Mouse (Mus musculus) MEL (cell line): ENCODE data around the gene Fas. TPM values are rescaled to one million over a fixed set of nuclear protein-coding genes. Genes with fewer than 3 reads are reported as not detected.

Experiments
- DNase-seq: peaks from one replicate; pipeline ENCODE4 v3.0.0; 2011; ENCODE audit warnings: low read depth, low spot score
- H3K27ac ChIP-seq: 2 replicates; pipeline ENCODE4 v1.5.1; 2012; ENCODE audit warnings: low read depth, mild to moderate bottlenecking, control low read depth, low read length, moderate library complexity; ENCODE audit not compliant: control insufficient read depth
- H3K27me3 ChIP-seq, 2 experiments: fragments of 150-350 bp in 1 of 2; sonication (generic) in 1 of 2; 2 replicates each; pipeline ENCODE4 v1.6.1; 2012; ENCODE audit warnings: low read length in 2 of 2, mild to moderate bottlenecking in 2 of 2, improper control_type of control experiment in 1 of 2, moderate library complexity in 1 of 2; ENCODE audit not compliant: insufficient read depth in 2 of 2, control insufficient read depth in 1 of 2
- H3K36me3 ChIP-seq, 2 experiments: 2 replicates each; pipeline ENCODE4 v1.6.1; 2012 to 2014; ENCODE audit warnings: low read length in 2 of 2, improper control_type of control experiment in 1 of 2, inconsistent platforms in 1 of 2, mild to moderate bottlenecking in 1 of 2; ENCODE audit not compliant: insufficient read depth in 2 of 2, control insufficient read depth in 1 of 2
- H3K4me1 ChIP-seq, 2 experiments: fragments of 150-350 bp in 1 of 2; sonication (generic) in 1 of 2; 2 replicates each; pipeline ENCODE4 v1.6.1; 2012; ENCODE audit warnings: low read length in 2 of 2, improper control_type of control experiment in 1 of 2, mild to moderate bottlenecking in 1 of 2; ENCODE audit not compliant: insufficient read depth in 2 of 2, control insufficient read depth in 1 of 2
- H3K4me3 ChIP-seq, 2 experiments: fragments of 150-350 bp in 1 of 2; sonication (generic) in 1 of 2; 2 replicates each; pipeline ENCODE4 v1.5.1; 2012; ENCODE audit warnings: low read depth in 2 of 2, low read length in 2 of 2, mild to moderate bottlenecking in 2 of 2, moderate library complexity in 2 of 2, control low read depth in 1 of 2, improper control_type of control experiment in 1 of 2; ENCODE audit not compliant: control insufficient read depth in 1 of 2, insufficient read depth in 1 of 2
- H3K79me2 ChIP-seq: 2 replicates; pipeline ENCODE4 v1.6.1; 2012; ENCODE audit warnings: mild to moderate bottlenecking, low read length, moderate library complexity; ENCODE audit not compliant: control insufficient read depth, poor library complexity, insufficient read depth
- H3K9ac ChIP-seq: 2 replicates; pipeline ENCODE4 v1.6.1; 2012; ENCODE audit warnings: low read depth, mild to moderate bottlenecking, control low read depth, low read length, moderate library complexity; ENCODE audit not compliant: control insufficient read depth, poor library complexity, severe bottlenecking
- H3K9me3 ChIP-seq: fragments of 150-350 bp; sonication (generic); replicated peaks from 2 replicates; pipeline ENCODE4 v1.6.1; 2012; ENCODE audit warnings: mild to moderate bottlenecking, low read length, improper control_type of control experiment, moderate library complexity; ENCODE audit not compliant: insufficient read depth
- BHLHE40 ChIP-seq: IDR thresholded peaks from 2 replicates; pipeline ENCODE4 v1.6.1; 2012; ENCODE audit warnings: low read depth, mild to moderate bottlenecking, inconsistent platforms, low read length, improper control_type of control experiment, borderline replicate concordance
- CHD2 ChIP-seq: IDR thresholded peaks from 2 replicates; pipeline ENCODE4 v1.6.1; 2011; ENCODE audit warnings: low read length, improper control_type of control experiment
- CTCF ChIP-seq, 3 experiments: IDR thresholded peaks in 2 of 3; conservative IDR thresholded peaks in 1 of 3; 2 replicates each; pipeline ENCODE4 v1.5.1; 2011 to 2012; ENCODE audit warnings: low read length in 3 of 3, low read depth in 2 of 3, mild to moderate bottlenecking in 2 of 3, improper control_type of control experiment in 1 of 3, inconsistent platforms in 1 of 3, mixed read lengths in 1 of 3, moderate library complexity in 1 of 3; ENCODE audit not compliant: control insufficient read depth in 1 of 3, insufficient read depth in 1 of 3, poor library complexity in 1 of 3, severe bottlenecking in 1 of 3
- E2F4 ChIP-seq: IDR thresholded peaks from 2 replicates; pipeline ENCODE4 v1.6.1; 2011; ENCODE audit warnings: low read depth, low read length, improper control_type of control experiment, borderline replicate concordance
- ELF1 ChIP-seq: IDR thresholded peaks from 2 replicates; pipeline ENCODE4 v1.6.1; 2014; ENCODE audit warnings: low read depth, mild to moderate bottlenecking, inconsistent platforms, low read length, improper control_type of control experiment, moderate library complexity
- EP300 ChIP-seq, 2 experiments: IDR thresholded peaks; 2 replicates each; pipeline ENCODE4 v1.6.1; 2011; ENCODE audit warnings: improper control_type of control experiment in 2 of 2, low read length in 2 of 2, low read depth in 1 of 2, mild to moderate bottlenecking in 1 of 2
- GABPA ChIP-seq: IDR thresholded peaks from 2 replicates; pipeline ENCODE4 v1.6.1; 2012; ENCODE audit warnings: low read depth, mild to moderate bottlenecking, inconsistent platforms, low read length, improper control_type of control experiment, moderate library complexity
- GATA1 ChIP-seq: IDR thresholded peaks from 2 replicates; pipeline ENCODE4 v1.6.1; 2011; ENCODE audit warnings: low read depth, low read length, improper control_type of control experiment
- JUND ChIP-seq: IDR thresholded peaks from 2 replicates; pipeline ENCODE4 v1.6.1; 2011; ENCODE audit warnings: low read depth, mild to moderate bottlenecking, improper control_type of control experiment, low read length
- KAT2A ChIP-seq: conservative IDR thresholded peaks from 2 replicates; pipeline ENCODE4 v1.6.1; 2012; ENCODE audit warnings: low read depth, low read length, improper control_type of control experiment, inconsistent platforms
- MAFK ChIP-seq: IDR thresholded peaks from 2 replicates; pipeline ENCODE4 v1.6.1; 2011; ENCODE audit warnings: low read depth, mild to moderate bottlenecking, low read length, improper control_type of control experiment, borderline replicate concordance
- MAX ChIP-seq: IDR thresholded peaks from 2 replicates; pipeline ENCODE4 v1.6.1; 2011; ENCODE audit warnings: low read length, improper control_type of control experiment
- MXI1 ChIP-seq: IDR thresholded peaks from 2 replicates; pipeline ENCODE4 v1.6.1; 2011; ENCODE audit warnings: mild to moderate bottlenecking, low read depth, low read length, improper control_type of control experiment
- MYB ChIP-seq: IDR thresholded peaks from 2 replicates; pipeline ENCODE4 v1.6.1; 2011; ENCODE audit warnings: mild to moderate bottlenecking, low read depth, low read length, improper control_type of control experiment
- MYC ChIP-seq: IDR thresholded peaks from 2 replicates; pipeline ENCODE4 v1.6.1; 2011; ENCODE audit warnings: low read depth, mild to moderate bottlenecking, low read length, improper control_type of control experiment, moderate library complexity
- POLR2A ChIP-seq, 2 experiments: IDR thresholded peaks; 2 replicates each; pipeline ENCODE4 v1.6.1; 2011 to 2012; ENCODE audit warnings: low read length in 2 of 2, mild to moderate bottlenecking in 2 of 2, control low read depth in 1 of 2, improper control_type of control experiment in 1 of 2, low read depth in 1 of 2, moderate library complexity in 1 of 2; ENCODE audit not compliant: control insufficient read depth in 1 of 2, insufficient read depth in 1 of 2, poor library complexity in 1 of 2
- POLR2AphosphoS5 ChIP-seq: IDR thresholded peaks from 2 replicates; pipeline ENCODE4 v1.6.1; 2012; ENCODE audit warnings: low read depth, borderline replicate concordance, mild to moderate bottlenecking, inconsistent platforms, low read length, moderate library complexity, mixed read lengths
- SIN3A ChIP-seq: IDR thresholded peaks from 2 replicates; pipeline ENCODE4 v1.6.1; 2012; ENCODE audit warnings: low read length, improper control_type of control experiment, inconsistent platforms
- SMC3 ChIP-seq: IDR thresholded peaks from 2 replicates; pipeline ENCODE4 v1.6.1; 2011; ENCODE audit warnings: low read depth, low read length, improper control_type of control experiment
- TAL1 ChIP-seq: IDR thresholded peaks from 2 replicates; pipeline ENCODE4 v1.6.1; 2012; ENCODE audit warnings: mild to moderate bottlenecking, inconsistent platforms, low read length, moderate library complexity, mixed read lengths
- TCF12 ChIP-seq: IDR thresholded peaks from 2 replicates; pipeline ENCODE4 v1.6.1; 2014; ENCODE audit warnings: low read depth, mild to moderate bottlenecking, inconsistent platforms, low read length, improper control_type of control experiment, moderate library complexity
- UBTF ChIP-seq: IDR thresholded peaks from 2 replicates; pipeline ENCODE4 v1.6.1; 2012; ENCODE audit warnings: low read depth, mild to moderate bottlenecking, inconsistent platforms, low read length, improper control_type of control experiment, moderate library complexity, borderline replicate concordance; ENCODE audit not compliant: insufficient read depth
- USF1 ChIP-seq: IDR thresholded peaks from 2 replicates; pipeline ENCODE4 v1.6.1; 2014; ENCODE audit warnings: low read depth, mild to moderate bottlenecking, inconsistent platforms, low read length, improper control_type of control experiment, moderate library complexity
- ZC3H11A ChIP-seq: IDR thresholded peaks from 2 replicates; pipeline ENCODE4 v1.6.1; 2012; ENCODE audit warnings: low read depth, mild to moderate bottlenecking, inconsistent platforms, low read length, improper control_type of control experiment
- ZMIZ1 ChIP-seq: IDR thresholded peaks from 2 replicates; pipeline ENCODE4 v1.6.1; 2012; ENCODE audit warnings: low read depth, mild to moderate bottlenecking, inconsistent platforms, low read length, improper control_type of control experiment, moderate library complexity
- ZNF384 ChIP-seq: IDR thresholded peaks from 2 replicates; pipeline ENCODE4 v1.6.1; 2012; ENCODE audit warnings: low read depth, mild to moderate bottlenecking, inconsistent platforms, low read length, improper control_type of control experiment
- polyA plus RNA-seq, 2 experiments: library from polyadenylated mRNA; stranded (reverse) in 1 of 2; unstranded in 1 of 2; fragments of >175 nt in 1 of 2; fragments of >200 nt in 1 of 2; gene quantifications; 2 replicates each; pipeline versions ENCODE4 v1.2.1 to v1.2.4; 2012; ENCODE audit warnings: low replicate concordance in 2 of 2, low read depth in 1 of 2; ENCODE audit not compliant: insufficient read length in 2 of 2, insufficient read depth in 1 of 2, missing spikeins in 1 of 2
- total RNA-seq: library from RNA; depleted of rRNA; stranded (reverse); fragments of 300-350 nt; gene quantifications from 2 replicates; pipeline ENCODE4 v1.2.3, GENCODE M21; 2012

Fas gene
- total and polyA plus RNA-seq, 3 experiments: not detected

DNA sequence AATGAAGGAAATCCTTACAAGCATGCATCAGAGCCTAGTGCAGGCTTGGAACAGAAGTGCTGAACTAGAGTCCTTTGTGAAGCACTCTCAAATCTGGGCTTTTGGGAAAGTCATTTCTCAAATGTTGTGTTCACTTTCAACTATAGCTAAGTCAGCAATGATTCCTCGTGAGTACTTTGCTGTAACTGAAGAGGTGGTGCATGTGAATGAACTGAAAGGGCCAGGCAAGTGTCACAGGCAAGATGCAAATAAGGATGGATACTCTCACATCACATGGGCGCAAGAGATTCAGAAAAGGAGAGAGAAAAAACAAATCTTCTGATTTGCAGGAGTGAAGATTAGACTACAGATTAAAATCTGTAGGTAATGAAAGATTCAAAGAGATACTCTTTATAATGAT lies 10.0 kb downstream of the Fas start:
- TF ChIP-seq USF1 (no peak), POLR2AphosphoS5 (no peak), CTCF (IDR thresholded peaks at IDR 0.05 in 2 of 3, conservative IDR thresholded peaks at IDR 0.05 in 1 of 3; ENCODE audit: control insufficient read depth in 1 of 3, insufficient read depth in 1 of 3, low read depth in 2 of 3, low read length in 3 of 3, poor library complexity in 1 of 3, severe bottlenecking in 1 of 3) (no peak), CHD2 (no peak), POLR2A (IDR thresholded peaks at IDR 0.05; ENCODE audit: control insufficient read depth in 1 of 2, insufficient read depth in 1 of 2, low read depth in 1 of 2, low read length in 2 of 2, poor library complexity in 1 of 2) (no peak), MYC (no peak), MAX (no peak), GATA1 (no peak), MAFK (no peak), ZNF384 (no peak), EP300 (IDR thresholded peaks at IDR 0.05; ENCODE audit: low read depth in 1 of 2, low read length in 2 of 2) (no peak), GABPA (no peak), BHLHE40 (no peak), ELF1 (no peak)
- H3K79me2 ChIP-seq: no peaks in the 10 kb centered on the region
- no peaks in the 10 kb centered on the region for H3K27me3 ChIP-seq
- H3K36me3 ChIP-seq: no peaks in the 10 kb centered on the region
- DNase-seq: no peak
- H3K27ac ChIP-seq: no peak overlapping the region
- no peak overlapping the region for H3K4me3 ChIP-seq
- no peaks in the 10 kb centered on the region for H3K4me1 ChIP-seq
- no peaks in the 10 kb centered on the region for H3K9me3 ChIP-seq
- H3K9ac ChIP-seq: no peak overlapping the region

DNA sequence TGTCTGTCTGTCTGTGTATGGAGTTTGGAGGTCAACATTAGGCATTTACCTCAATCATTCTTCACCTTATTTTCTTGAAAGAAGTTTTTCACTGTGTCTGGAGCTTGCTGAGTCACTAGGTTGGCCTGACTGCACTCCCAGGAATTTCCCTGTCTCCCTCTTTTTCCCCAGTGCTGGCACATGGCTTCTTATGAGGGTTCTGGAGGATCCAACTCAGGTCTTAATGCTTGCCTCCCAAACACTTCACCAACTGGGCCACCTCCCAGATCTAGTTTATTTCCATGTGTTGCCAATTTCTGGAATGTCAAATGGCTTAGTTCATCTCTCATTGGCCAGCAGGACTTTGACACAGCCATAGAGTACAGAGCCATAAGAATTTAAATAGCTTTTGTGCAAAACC lies 14.5 kb downstream of the Fas start:
- Histone ChIP-seq H3K27ac (no peak overlapping the region), H3K36me3 (no peaks in the 10 kb centered on the region), H3K4me3 (no peak overlapping the region), H3K9me3 (no peaks in the 10 kb centered on the region), H3K27me3 (no peaks in the 10 kb centered on the region; a peak in 1 of 4 replicates), H3K79me2 (no peaks in the 10 kb centered on the region), H3K9ac (no peak overlapping the region), H3K4me1 (no peaks in the 10 kb centered on the region)
- TF ChIP-seq E2F4: no peak
- TF ChIP-seq TCF12: no peak
- TF ChIP-seq EP300 (IDR thresholded peaks at IDR 0.05; ENCODE audit: low read depth in 1 of 2, low read length in 2 of 2): no peak
- TF ChIP-seq MYB: no peak
- TF ChIP-seq ZMIZ1: no peak
- TF ChIP-seq SIN3A: no peak
- no peak for TF ChIP-seq MAFK
- no peak for TF ChIP-seq MXI1
- TF ChIP-seq JUND: no peak
- TF ChIP-seq KAT2A: no peak
- no peak for TF ChIP-seq ZC3H11A
- TF ChIP-seq SMC3: no peak
- TF ChIP-seq UBTF: no peak
- TF ChIP-seq TAL1: no peak
- no peak for DNase-seq
